Mouse (Mus musculus): ENCODE measurements at regions not wholly inside any gene's neighbourhood (a gene's known extent, or its start where the extent isn't known, plus 50 kb on each side); places are given as distances from the start of the nearest gene placed in this dataset.
"Not testable (repeated sequence)": the region's sequence is repeated elsewhere in the genome, so short reads cannot be mapped to it uniquely, and the experiment has no call there.

- no peak for DNase-seq
Observed at GRCm38 (mm10) chr1:14109190-14109482, 1984.0 kb downstream of the 4930444P10Rik start.

GRCm38 (mm10) chr1:14108450-14109189 is 1984.5 kb downstream of the 4930444P10Rik start:
- peak; percentile 2 to 30 for DNase-seq

- DNase-seq, result not testable (repeated sequence)
Observed at GRCm38 (mm10) chr1:14105521-14105920, 1987.6 kb downstream of the 4930444P10Rik start.

- no peak for DNase-seq
Observed at GRCm38 (mm10) chr1:14104529-14104928, 1988.6 kb downstream of the 4930444P10Rik start.

- DNase-seq, result no peak
Observed at GRCm38 (mm10) chr1:14099031-14099430, 1994.1 kb downstream of the 4930444P10Rik start.

- no peak for DNase-seq
Observed at GRCm38 (mm10) chr1:14097567-14098228, 1995.4 kb downstream of the 4930444P10Rik start.

GRCm38 (mm10) chr1:14064856-14065255 is 2028.3 kb downstream of the 4930444P10Rik start:
- no peak for DNase-seq

- DNase-seq, result no peak
Observed at GRCm38 (mm10) chr1:14036163-14036562, 2057.0 kb downstream of the 4930444P10Rik start.

- DNase-seq, result no peak
Observed at GRCm38 (mm10) chr1:14011484-14011883, 2081.6 kb downstream of the 4930444P10Rik start.

GRCm38 (mm10) chr1:14010789-14011188 is 2082.3 kb downstream of the 4930444P10Rik start:
- no peak for DNase-seq

- DNase-seq, result no peak
Observed at GRCm38 (mm10) chr1:14002550-14002949, 2090.6 kb downstream of the 4930444P10Rik start.

GRCm38 (mm10) chr1:14001431-14001830 is 2091.7 kb downstream of the 4930444P10Rik start:
- DNase-seq, result peak; percentile 13 to 41

- no peak for DNase-seq
Observed at GRCm38 (mm10) chr1:14000605-14001395, 2092.3 kb downstream of the 4930444P10Rik start.

- no peak for DNase-seq
Observed at GRCm38 (mm10) chr1:13998178-13998708, 2094.9 kb downstream of the 4930444P10Rik start.

- DNase-seq, result no peak
Observed at GRCm38 (mm10) chr1:13993825-13994509, 2099.2 kb downstream of the 4930444P10Rik start.

- DNase-seq, result no peak
Observed at GRCm38 (mm10) chr1:13992978-13993377, 2100.1 kb downstream of the 4930444P10Rik start.

GRCm38 (mm10) chr1:13989360-13989759 is 2103.8 kb downstream of the 4930444P10Rik start:
- DNase-seq, result no peak

GRCm38 (mm10) chr1:13984833-13985232 is 2108.3 kb downstream of the 4930444P10Rik start:
- DNase-seq, result no peak

- DNase-seq, result no peak
Observed at GRCm38 (mm10) chr1:13980273-13980672, 2112.9 kb downstream of the 4930444P10Rik start.

- no peak for DNase-seq
Observed at GRCm38 (mm10) chr1:13978640-13979039, 2114.5 kb downstream of the 4930444P10Rik start.

GRCm38 (mm10) chr1:13977207-13977606 is 2115.9 kb downstream of the 4930444P10Rik start:
- no peak for DNase-seq

GRCm38 (mm10) chr1:13949241-13949640 is 2143.9 kb downstream of the 4930444P10Rik start:
- DNase-seq, result no peak

GRCm38 (mm10) chr1:13941351-13941750 is 2151.8 kb downstream of the 4930444P10Rik start:
- DNase-seq, result no peak
